Mouse (Mus musculus) regulatory T cell (primary cell): Measurements from ENCODE around the gene Krtap8-1.

Experiments used
- in situ Hi-C: fragments of 300-600 bp; cut with MboI, MseI; formaldehyde crosslinking; loops from one replicate; pipeline ENCODE4 v1.15.1; 2025; ENCODE audit warnings: high pct_unique_total_duplicates

Krtap8-1 gene

DNA sequence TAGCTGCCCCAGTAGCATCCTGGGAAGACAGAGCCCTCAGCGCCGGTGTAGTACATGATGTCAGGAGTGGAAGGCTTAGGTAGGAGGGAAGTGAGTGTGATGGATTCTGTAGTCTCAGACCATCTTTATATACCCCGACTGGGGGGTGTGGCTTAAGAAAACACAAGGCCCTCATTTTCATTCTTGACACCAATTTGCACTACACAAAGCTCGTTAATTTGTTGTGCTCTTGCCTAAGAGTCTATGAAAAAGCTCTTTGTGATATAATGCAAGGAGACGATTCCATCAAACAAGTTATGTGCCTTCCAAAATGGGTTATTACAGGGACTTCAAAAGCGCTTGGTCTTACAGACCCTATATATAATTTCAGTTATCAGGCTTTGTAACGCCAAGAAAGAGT is at the start of gene Krtap8-1:
Gene Krtap8-1, minus strand, starts transcription at position 101 of the 400 bp plus-strand sequence.
- in situ Hi-C loops, result no loop called here

DNA sequence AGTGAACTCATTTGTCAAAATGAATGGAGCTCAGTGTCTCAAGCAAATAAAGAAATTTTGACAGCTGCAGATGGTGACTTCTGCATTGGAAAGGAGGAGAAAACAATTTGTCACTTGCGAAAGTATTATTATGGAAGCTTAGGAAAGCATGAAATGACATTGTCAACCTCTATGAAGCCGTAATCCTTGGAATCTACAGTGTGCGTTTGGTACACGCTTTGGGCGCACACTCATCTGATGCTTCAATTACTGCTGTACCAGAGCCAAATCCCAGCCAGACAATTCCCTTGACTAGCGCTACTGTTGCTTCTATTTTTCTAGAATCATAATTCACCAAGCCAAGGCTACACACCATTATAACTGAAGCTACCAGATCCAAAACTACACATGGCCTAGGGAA is 49.6 kb upstream of the Krtap8-1 start:
- in situ Hi-C loops, result loop anchor here (10.0 kb wide), 1 partner anchor 2003 kb away; no protein-coding TSS in a partner anchor

DNA sequence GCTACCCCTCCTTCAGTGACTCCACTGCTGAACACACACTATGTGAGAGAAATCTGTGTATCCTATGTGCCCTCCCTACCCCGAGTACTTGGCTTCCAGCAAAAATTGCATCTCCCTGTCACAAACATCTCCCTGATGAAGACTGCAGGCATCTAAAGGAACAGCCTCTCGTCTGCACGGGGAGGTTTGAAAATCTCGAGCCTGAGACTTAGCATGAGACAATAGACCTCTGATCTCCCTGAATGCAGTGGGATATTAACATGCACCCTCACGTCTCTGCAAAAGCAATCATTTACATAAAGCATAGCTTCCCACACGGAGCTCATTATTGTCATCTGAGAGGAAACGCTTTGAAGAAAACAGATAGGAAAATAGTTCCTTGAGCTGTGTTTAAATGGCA is 42.8 kb upstream of the Krtap8-1 start:
- in situ Hi-C loops, result loop anchor here (10.0 kb wide), 1 partner anchor 1996 kb away; no protein-coding TSS in a partner anchor

DNA sequence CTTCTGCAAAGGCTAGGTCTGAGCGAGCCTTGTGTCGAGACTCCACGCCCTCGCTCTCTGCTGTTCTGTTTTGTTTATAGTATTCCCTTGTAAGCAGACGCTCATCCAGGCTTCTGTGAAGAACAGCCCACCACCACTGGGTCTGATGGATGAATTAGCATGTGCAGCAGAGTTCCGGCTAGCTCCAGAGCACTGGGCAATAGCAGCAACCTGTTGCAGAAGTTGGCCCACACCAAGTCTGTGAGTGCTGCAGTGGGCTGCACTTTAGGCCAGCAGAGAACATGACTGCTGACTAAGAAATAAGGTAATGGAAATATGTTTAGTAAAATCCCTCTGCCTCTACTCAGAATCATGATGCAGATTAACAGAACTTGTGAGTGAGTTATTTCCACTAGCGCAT is 42.1 kb upstream of the Krtap8-1 start:
- in situ Hi-C loops, result loop anchor here (10.0 kb wide), 1 partner anchor 1995 kb away; no protein-coding TSS in a partner anchor

DNA sequence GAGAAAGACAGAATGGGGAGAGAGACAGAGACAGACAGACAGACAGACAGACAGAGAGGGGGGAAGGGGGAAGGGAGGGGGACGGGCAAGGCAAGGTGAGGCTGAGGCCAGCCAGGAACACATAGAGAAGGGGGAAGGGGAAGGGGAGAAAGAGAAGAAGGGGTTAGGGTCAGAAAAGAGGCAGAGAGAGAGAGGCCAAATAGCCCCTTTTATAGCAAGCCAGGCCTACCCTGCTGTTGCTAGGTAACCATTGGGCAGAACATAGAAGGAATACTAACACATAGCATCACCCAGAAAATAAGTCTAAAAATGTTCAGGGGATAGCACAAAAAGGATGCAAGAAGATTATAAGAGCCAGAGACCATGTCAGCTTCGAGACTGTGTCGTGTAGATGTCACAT is 40.6 kb upstream of the Krtap8-1 start:
- in situ Hi-C loops, result no loop called here

DNA sequence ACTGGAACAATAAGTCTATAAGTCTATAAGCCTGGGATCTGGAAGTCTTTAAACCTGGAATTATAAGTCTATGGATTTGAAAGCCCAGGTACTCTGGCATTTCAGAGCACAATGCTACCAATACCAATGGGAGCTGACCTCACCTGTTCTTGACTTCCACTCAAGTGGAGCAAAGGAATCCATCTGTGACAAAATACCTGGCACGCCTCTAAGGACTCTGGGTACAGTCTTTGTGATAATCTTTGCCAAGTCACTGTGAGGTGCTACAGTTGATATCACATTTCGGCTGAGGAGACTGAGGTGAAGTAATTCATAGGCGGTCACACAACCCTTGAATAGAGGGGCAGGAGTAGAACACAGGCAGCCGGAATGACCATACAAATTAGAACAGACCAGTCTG is 33.2 kb upstream of the Krtap8-1 start:
- in situ Hi-C loops, result no loop called here

DNA sequence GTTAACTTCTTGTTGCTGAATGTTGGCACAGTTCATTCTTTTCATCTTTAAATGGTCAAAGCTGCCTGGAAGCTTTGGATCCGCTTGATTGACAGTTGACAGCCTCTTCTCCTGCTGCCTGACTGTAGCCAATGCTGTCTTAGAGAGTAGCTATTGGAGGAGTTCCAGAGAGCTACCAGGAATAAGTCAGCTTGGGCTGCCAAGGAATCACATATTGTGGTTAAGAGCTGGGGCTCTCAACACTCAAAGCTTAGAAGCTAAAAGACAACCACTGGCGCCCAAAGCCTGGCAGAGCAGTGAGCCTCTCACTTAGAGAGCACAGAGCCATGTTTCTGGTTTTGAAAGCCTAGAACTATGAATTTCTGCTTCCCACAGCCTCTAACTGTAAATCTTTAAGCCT is 32.8 kb upstream of the Krtap8-1 start:
- in situ Hi-C loops, result no loop called here

DNA sequence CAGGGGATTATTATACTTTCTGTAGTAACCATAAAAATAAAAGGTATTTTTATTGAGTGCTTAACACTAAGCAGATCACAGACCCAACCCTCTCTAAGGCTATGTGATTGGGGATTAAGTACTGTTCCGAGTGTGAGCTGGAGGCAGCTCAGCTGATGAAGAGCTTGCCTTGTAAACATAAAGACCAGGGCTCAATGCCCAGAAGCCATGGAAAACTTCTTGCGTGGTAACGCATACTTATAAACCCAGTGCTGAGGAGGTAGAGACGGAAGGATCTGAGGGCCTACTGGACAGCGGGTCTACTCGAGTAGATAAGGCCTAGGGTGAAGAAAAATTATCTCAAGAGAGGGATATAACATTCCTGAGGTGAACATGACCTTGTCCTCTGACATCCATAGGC is 32.3 kb upstream of the Krtap8-1 start:
- in situ Hi-C loops, result no loop called here

DNA sequence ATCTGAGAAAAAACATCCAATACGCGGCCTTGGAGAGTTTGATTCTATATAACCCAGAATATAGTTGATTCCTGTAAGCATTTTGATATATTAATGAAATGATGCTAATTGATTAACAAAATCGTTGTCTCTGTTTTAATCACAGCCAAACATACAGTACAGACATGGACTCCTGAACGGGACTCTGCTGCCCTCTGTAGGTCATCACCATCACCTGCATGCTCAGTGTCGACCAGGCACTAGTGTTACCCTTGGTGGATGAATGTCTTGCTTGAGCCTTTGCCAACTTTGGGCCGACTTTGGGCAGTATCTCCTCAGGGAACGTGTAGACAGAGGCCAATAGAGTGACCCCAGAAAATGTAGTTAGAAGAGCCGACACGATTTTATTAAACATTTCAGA is 29.9 kb upstream of the Krtap8-1 start:
- in situ Hi-C loops, result no loop called here

DNA sequence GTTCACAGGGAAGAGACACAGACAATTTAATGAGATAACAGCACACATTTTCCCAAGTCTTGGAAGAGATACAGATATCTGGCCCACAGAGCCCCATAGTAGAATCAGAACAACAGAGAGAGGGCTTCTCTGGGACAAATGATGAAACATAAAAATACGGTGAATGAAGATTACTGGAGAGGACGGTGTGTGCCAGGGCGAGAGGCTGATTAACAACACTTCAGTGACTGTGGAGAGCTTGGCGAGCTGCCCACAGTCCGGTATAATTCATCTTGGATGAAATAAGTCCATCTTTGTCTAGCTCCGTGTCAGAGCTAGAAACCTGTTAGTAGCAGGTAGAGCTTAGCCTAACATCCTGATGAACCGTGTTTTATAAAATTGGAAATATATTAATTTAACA is 25.7 kb upstream of the Krtap8-1 start:
- in situ Hi-C loops, result no loop called here

DNA sequence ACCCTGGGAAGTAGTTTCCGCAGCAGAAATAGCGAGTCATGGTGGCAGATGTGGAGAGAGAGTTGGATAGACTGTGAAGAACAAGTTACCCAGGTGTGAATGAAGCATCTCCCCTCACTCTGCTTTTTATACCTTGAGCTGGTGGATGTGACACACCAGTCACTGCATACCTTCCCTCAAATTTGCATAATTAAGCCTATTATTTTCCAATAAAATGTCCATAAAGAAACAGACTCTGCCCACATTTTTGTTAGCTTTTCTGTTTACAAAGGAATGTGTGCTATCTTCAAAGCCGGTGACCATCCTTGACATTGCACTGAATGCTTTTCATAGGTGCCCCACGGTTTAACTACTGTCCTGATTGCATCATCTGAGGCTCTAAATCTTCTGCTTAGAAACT is 20.5 kb upstream of the Krtap8-1 start, which contains the start of gene Krtap7-1:
Gene Krtap7-1, minus strand, starts transcription at position 101 of the 400 bp plus-strand sequence.
- in situ Hi-C loops, result no loop called here

DNA sequence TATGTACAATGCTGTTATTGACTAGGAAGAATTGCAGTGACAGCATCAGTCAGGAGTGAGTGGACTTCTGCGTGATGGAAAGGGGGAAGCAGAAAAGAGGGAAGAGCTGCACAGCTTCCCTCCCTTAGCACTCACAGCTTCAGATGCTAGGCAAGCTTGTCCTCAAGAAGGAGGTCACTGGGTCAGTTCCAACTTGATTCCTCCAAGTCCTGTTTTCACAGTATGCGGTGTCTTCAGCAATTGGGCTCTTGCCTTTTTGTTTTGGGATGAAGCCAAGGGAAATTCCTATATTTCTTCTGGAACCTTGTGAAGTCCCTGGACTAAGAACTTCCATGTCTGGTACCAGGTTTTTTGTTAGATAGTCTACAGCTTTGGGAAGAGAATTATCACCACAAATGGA is 15.8 kb upstream of the Krtap8-1 start:
- in situ Hi-C loops, result no loop called here

DNA sequence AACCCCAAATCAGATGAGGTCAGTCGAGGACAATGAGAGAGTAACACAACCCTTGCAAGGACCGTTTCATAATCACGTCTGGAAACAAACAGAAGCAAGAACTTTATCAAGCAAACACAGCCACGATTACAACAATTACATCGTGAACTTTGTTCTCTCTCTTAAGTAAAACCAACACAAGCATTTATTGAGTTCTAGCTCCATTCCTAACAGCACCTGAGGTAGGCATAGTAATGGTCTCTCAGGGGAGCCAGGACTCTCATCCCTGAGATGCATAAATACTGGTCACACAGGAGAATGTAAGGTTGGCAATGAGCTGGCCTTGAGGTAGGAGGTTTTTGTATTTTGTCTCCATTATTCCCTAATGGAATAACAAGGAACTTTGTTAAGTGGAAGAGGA is 14.1 kb upstream of the Krtap8-1 start:
- in situ Hi-C loops, result no loop called here

DNA sequence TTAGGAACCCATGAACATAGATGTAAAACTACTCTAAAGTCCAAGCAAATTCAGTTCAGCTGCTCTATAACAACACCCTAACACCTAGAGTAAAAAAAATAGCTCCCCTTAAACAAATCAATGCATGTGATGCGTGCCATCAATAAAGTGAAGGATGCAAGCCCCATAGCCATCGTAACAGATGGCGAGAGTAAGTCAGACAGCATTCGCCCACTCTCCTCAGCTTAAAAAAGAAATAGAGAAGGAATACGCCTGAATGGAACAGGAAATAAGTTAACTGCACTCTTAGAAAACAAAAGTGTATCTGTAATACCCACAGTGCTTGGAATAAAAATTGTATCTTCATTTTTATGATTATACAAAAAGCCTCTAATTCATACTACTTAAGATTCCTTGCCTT is 9.2 kb upstream of the Krtap8-1 start:
- in situ Hi-C loops, result no loop called here

DNA sequence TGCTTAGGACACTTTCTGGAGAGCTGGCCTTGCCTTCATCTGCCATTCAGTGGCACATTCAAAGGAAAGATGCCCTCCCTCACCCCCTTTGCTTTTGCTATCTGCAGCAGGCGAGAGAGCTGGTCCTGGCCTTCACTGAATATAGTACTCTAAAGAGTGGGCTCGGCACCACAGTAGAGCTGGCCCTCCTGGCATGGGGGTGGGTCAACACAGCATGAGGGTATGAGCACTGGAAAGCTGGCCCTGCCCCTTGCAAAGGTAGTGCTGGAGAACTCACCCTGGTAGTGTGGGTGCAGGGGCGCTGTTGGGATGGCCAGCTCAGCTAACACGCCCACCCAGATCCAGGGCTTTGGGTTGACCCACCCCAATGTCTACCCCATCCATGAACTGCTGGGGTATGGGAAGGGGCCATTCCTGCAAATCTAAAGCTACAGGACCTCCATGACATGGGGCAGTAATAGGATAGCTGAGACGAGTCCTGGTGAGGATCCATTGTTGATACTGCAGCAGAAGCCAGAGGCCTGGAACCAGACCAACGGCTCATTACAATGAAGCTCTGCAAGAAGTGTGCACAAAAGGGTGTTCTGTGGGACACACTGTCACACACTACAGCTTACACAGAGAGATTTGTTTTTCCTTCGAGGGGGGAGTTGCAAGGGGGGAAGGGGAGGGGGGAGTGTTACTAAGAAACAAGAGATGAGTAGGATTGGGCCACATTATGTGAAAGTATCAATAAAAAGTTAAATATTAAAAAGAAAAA is 7.8 kb upstream of the Krtap8-1 start:
- in situ Hi-C loops, result no loop called here

DNA sequence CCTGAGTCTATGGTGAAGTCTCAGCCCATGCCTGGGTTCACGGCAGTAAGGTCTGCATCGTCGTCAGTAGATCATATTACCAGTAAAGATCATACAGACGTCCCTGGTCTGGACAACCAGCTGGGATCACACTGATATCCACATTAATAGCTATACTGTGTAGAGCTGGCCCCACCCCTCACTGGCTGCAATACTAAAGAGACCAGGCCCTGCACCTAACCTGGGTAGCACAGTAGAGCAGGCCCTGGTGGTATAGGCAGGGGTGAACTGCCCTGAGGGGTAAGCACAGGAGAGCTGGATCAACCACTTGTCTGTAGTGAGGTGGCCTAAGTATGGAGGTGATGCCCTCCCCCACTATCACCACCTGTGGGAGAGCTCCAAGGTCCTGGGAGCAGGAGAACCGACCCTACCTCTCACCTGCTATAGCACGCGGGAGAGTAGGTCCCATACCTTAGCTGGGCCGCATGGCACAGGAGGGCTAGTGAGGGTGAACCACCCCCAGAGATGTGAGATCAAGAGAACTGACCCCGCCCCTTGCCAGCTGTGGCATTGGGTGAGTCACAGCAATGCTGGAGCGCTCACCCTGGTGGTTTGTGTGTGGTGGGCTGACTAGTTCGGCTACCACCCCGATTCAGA is 10.0 kb downstream of the Krtap8-1 start:
- in situ Hi-C loops, result no loop called here

DNA sequence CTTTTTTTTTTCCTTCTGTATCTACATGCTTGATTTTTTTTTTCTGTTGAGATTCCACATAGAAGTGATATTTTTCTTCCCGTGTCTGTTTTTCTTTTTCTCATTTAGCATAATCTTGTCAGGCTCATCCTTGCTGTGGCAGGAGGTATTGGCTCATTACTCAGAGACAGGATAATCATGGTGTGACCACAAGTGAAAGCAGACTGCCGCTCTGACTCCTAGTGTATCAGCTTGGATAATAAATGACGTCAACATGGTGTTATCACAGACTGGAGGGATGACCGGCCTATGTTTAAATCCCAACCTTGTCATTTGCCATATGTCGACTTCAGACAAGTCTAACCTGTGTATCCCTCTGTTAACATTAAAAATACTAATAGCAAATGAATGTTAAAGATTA is 26.6 kb downstream of the Krtap8-1 start:
- in situ Hi-C loops, result no loop called here
